Mouse (Mus musculus): ENCODE results near the gene Pax6. TPM values are rescaled to one million over a fixed set of nuclear protein-coding genes. Genes with fewer than 3 reads are reported as not detected.

The Pax6 gene
- polyA plus RNA-seq, 1 experiment from 2014 or later, result 13.5 TPM

- no peak overlapping the region for H3K4me3 ChIP-seq (ENCODE audit: low read depth, low read length)
- no peak for ATAC-seq (ENCODE audit: low read depth)
- H3K27me3 ChIP-seq (ENCODE audit: control insufficient read depth, insufficient read depth, low read length), result peaks cover 62% of the 10 kb centered on the region
- H3K9me3 ChIP-seq (ENCODE audit: control insufficient read depth, low read length), result no peaks in the 10 kb centered on the region
- 0 out of 2 replicates have a peak, but pooled peaks cover 2% of the 10 kb centered on the region for H3K4me1 ChIP-seq (ENCODE audit: control insufficient read depth, insufficient read depth, low read length)
- H3K4me2 ChIP-seq (ENCODE audit: low read depth, low read length), result no peak overlapping the region
- WGBS, result 8% methylated on average over 7 of the region's 7 CpGs
- no peaks in the 10 kb centered on the region for H3K36me3 ChIP-seq (ENCODE audit: control insufficient read depth, insufficient read depth, low read length)
- H3K9ac ChIP-seq (replicated peaks; ENCODE audit: low read depth, low read length), result no peak overlapping the region
- H3K27ac ChIP-seq (ENCODE audit: low read depth, low read length), result no peak overlapping the region
Measured at GRCm38 (mm10) chr2:105662606-105663005, 6.1 kb upstream of the Pax6 start.

GRCm38 (mm10) chr2:105663101-105663511, 5.6 kb upstream of the Pax6 start:
- Histone ChIP-seq H3K27me3 (ENCODE audit: control insufficient read depth, insufficient read depth, low read length) (peaks cover 65% of the 10 kb centered on the region), H3K9me3 (ENCODE audit: control insufficient read depth, low read length) (no peaks in the 10 kb centered on the region), H3K4me1 (ENCODE audit: control insufficient read depth, insufficient read depth, low read length) (0 out of 2 replicates have a peak, but pooled peaks cover 2% of the 10 kb centered on the region), H3K36me3 (ENCODE audit: control insufficient read depth, insufficient read depth, low read length) (no peaks in the 10 kb centered on the region), H3K9ac (replicated peaks; ENCODE audit: low read depth, low read length) (no peak overlapping the region), H3K27ac (ENCODE audit: low read depth, low read length) (no peak overlapping the region), H3K4me3 (ENCODE audit: low read depth, low read length) (no peak overlapping the region), H3K4me2 (ENCODE audit: low read depth, low read length) (no peak overlapping the region)
- 12% methylated on average over 10 of the region's 10 CpGs for WGBS
- no peak for ATAC-seq (ENCODE audit: low read depth)

- no peak overlapping the region for H3K4me3 ChIP-seq (ENCODE audit: low read depth, low read length)
- no peak overlapping the region for H3K9ac ChIP-seq (replicated peaks; ENCODE audit: low read depth, low read length)
- H3K9me3 ChIP-seq (ENCODE audit: control insufficient read depth, low read length), result no peaks in the 10 kb centered on the region
- ATAC-seq (ENCODE audit: low read depth), result no peak
- 0 out of 2 replicates have a peak, but pooled peaks cover 2% of the 10 kb centered on the region for H3K4me1 ChIP-seq (ENCODE audit: control insufficient read depth, insufficient read depth, low read length)
- no peak overlapping the region for H3K4me2 ChIP-seq (ENCODE audit: low read depth, low read length)
- H3K27ac ChIP-seq (ENCODE audit: low read depth, low read length), result no peak overlapping the region
- no peaks in the 10 kb centered on the region for H3K36me3 ChIP-seq (ENCODE audit: control insufficient read depth, insufficient read depth, low read length)
- WGBS, result 16% methylated on average over 5 of the region's 5 CpGs
- H3K27me3 ChIP-seq (ENCODE audit: control insufficient read depth, insufficient read depth, low read length), result peaks cover 59% of the 10 kb centered on the region
Measured at GRCm38 (mm10) chr2:105664996-105665395, 3.7 kb upstream of the Pax6 start.

GRCm38 (mm10) chr2:105665491-105666250, 3.0 kb upstream of the Pax6 start:
- no peak overlapping the region for H3K4me2 ChIP-seq (ENCODE audit: low read depth, low read length)
- H3K4me1 ChIP-seq (ENCODE audit: control insufficient read depth, insufficient read depth, low read length), result 0 out of 2 replicates have a peak, but pooled peaks cover under 1% of the 10 kb centered on the region
- peaks cover 55% of the 10 kb centered on the region for H3K27me3 ChIP-seq (ENCODE audit: control insufficient read depth, insufficient read depth, low read length)
- no peak for ATAC-seq (ENCODE audit: low read depth)
- 32% methylated on average over 5 of the region's 5 CpGs for WGBS
- no peak overlapping the region for H3K9ac ChIP-seq (replicated peaks; ENCODE audit: low read depth, low read length)
- no peak overlapping the region for H3K4me3 ChIP-seq (ENCODE audit: low read depth, low read length)
- H3K27ac ChIP-seq (ENCODE audit: low read depth, low read length), result no peak overlapping the region
- H3K9me3 ChIP-seq (ENCODE audit: control insufficient read depth, low read length), result no peaks in the 10 kb centered on the region
- H3K36me3 ChIP-seq (ENCODE audit: control insufficient read depth, insufficient read depth, low read length), result no peaks in the 10 kb centered on the region

- peaks cover 55% of the 10 kb centered on the region for H3K27me3 ChIP-seq (ENCODE audit: control insufficient read depth, insufficient read depth, low read length)
- no peak overlapping the region for H3K4me3 ChIP-seq (ENCODE audit: low read depth, low read length)
- H3K27ac ChIP-seq (ENCODE audit: low read depth, low read length), result no peak overlapping the region
- 22% methylated on average over 6 of the region's 6 CpGs for WGBS
- H3K4me2 ChIP-seq (ENCODE audit: low read depth, low read length), result no peak overlapping the region
- no peak overlapping the region for H3K9ac ChIP-seq (replicated peaks; ENCODE audit: low read depth, low read length)
- H3K9me3 ChIP-seq (ENCODE audit: control insufficient read depth, low read length), result no peaks in the 10 kb centered on the region
- ATAC-seq (ENCODE audit: low read depth), result no peak
- no peaks in the 10 kb centered on the region for H3K36me3 ChIP-seq (ENCODE audit: control insufficient read depth, insufficient read depth, low read length)
- no peaks in the 10 kb centered on the region for H3K4me1 ChIP-seq (ENCODE audit: control insufficient read depth, insufficient read depth, low read length)
Measured at GRCm38 (mm10) chr2:105666331-105666730, 2.4 kb upstream of the Pax6 start.

GRCm38 (mm10) chr2:105666763-105667625, 1.7 kb upstream of the Pax6 start:
- no peak for ATAC-seq (ENCODE audit: low read depth)
- H3K4me1 ChIP-seq (ENCODE audit: control insufficient read depth, insufficient read depth, low read length), result no peaks in the 10 kb centered on the region
- peaks cover 55% of the 10 kb centered on the region for H3K27me3 ChIP-seq (ENCODE audit: control insufficient read depth, insufficient read depth, low read length)
- no peaks in the 10 kb centered on the region for H3K36me3 ChIP-seq (ENCODE audit: control insufficient read depth, insufficient read depth, low read length)
- H3K27ac ChIP-seq (ENCODE audit: low read depth, low read length), result no peak overlapping the region
- H3K9me3 ChIP-seq (ENCODE audit: control insufficient read depth, low read length), result no peaks in the 10 kb centered on the region
- no peak overlapping the region for H3K4me2 ChIP-seq (ENCODE audit: low read depth, low read length)
- H3K4me3 ChIP-seq (ENCODE audit: low read depth, low read length), result no peak overlapping the region
- no peak overlapping the region for H3K9ac ChIP-seq (replicated peaks; ENCODE audit: low read depth, low read length)
- 6% methylated on average over 41 of the region's 41 CpGs for WGBS

GRCm38 (mm10) chr2:105667626-105667950, 1.1 kb upstream of the Pax6 start:
- no peak for ATAC-seq (ENCODE audit: low read depth)
- H3K4me2 ChIP-seq (ENCODE audit: low read depth, low read length), result no peak overlapping the region
- H3K9ac ChIP-seq (replicated peaks; ENCODE audit: low read depth, low read length), result no peak overlapping the region
- no peaks in the 10 kb centered on the region for H3K36me3 ChIP-seq (ENCODE audit: control insufficient read depth, insufficient read depth, low read length)
- H3K4me1 ChIP-seq (ENCODE audit: control insufficient read depth, insufficient read depth, low read length), result no peaks in the 10 kb centered on the region
- no peaks in the 10 kb centered on the region for H3K9me3 ChIP-seq (ENCODE audit: control insufficient read depth, low read length)
- H3K27ac ChIP-seq (ENCODE audit: low read depth, low read length), result no peak overlapping the region
- H3K4me3 ChIP-seq (ENCODE audit: low read depth, low read length), result no peak overlapping the region
- peaks cover 54% of the 10 kb centered on the region for H3K27me3 ChIP-seq (ENCODE audit: control insufficient read depth, insufficient read depth, low read length)
- WGBS, result 3% methylated on average over 11 of the region's 11 CpGs

- H3K9me3 ChIP-seq (ENCODE audit: control insufficient read depth, low read length), result no peaks in the 10 kb centered on the region
- H3K4me1 ChIP-seq (ENCODE audit: control insufficient read depth, insufficient read depth, low read length), result no peaks in the 10 kb centered on the region
- WGBS, result under 1% methylated on average over 35 of the region's 35 CpGs
- peaks cover 49% of the 10 kb centered on the region for H3K27me3 ChIP-seq (ENCODE audit: control insufficient read depth, insufficient read depth, low read length)
- ATAC-seq (ENCODE audit: low read depth), result no peak
- no peak overlapping the region for H3K9ac ChIP-seq (replicated peaks; ENCODE audit: low read depth, low read length)
- H3K4me2 ChIP-seq (ENCODE audit: low read depth, low read length), result peak overlapping the region; percentile 35; the same call in 1 of the 2 replicates
- peak overlapping the region; percentile 15 for H3K4me3 ChIP-seq (ENCODE audit: low read depth, low read length)
- no peaks in the 10 kb centered on the region for H3K36me3 ChIP-seq (ENCODE audit: control insufficient read depth, insufficient read depth, low read length)
- no peak overlapping the region for H3K27ac ChIP-seq (ENCODE audit: low read depth, low read length)
Measured at GRCm38 (mm10) chr2:105669371-105669861, 716 bp downstream of the Pax6 start.

Measured in neural tube, embryonic 14.5 days (tissue).